Mouse (Mus musculus) embryo, embryonic 9.5 days (tissue): ENCODE results near the gene Mroh3.

Source experiments
- DNase-seq: peaks from one replicate; pipeline ENCODE4 v3.0.0-alpha.2; 2017; ENCODE audit errors: extremely low spot score

Gene Mroh3

GRCm38 (mm10) chr1:136212803-136213202 is at the start of gene Mroh3:
Gene Mroh3, minus strand, starts transcription at chr1:136212828.
- DNase-seq = peak; percentile 54

GRCm38 (mm10) chr1:136260635-136261238 is 48.1 kb upstream of the Mroh3 start, which contains the start of gene Gpr25:
Gene Gpr25, minus strand, starts transcription at chr1:136260873.
- DNase-seq = no peak

GRCm38 (mm10) chr1:136259893-136260634 is 47.4 kb upstream of the Mroh3 start:
- peak; percentile 54 for DNase-seq

- peak; percentile 20 for DNase-seq
Observed at GRCm38 (mm10) chr1:136259543-136259892, 46.9 kb upstream of the Mroh3 start.

GRCm38 (mm10) chr1:136258495-136258894 is 45.9 kb upstream of the Mroh3 start:
- no peak for DNase-seq

GRCm38 (mm10) chr1:136255657-136256056 is 43.0 kb upstream of the Mroh3 start:
- no peak for DNase-seq

- peak; percentile 29 for DNase-seq
Observed at GRCm38 (mm10) chr1:136255174-136255573, 42.5 kb upstream of the Mroh3 start.

- DNase-seq = no peak
Observed at GRCm38 (mm10) chr1:136254503-136255065, 42.0 kb upstream of the Mroh3 start.

- DNase-seq = no peak
Observed at GRCm38 (mm10) chr1:136253472-136253871, 40.8 kb upstream of the Mroh3 start.

- DNase-seq = no peak
Observed at GRCm38 (mm10) chr1:136249662-136250061, 37.0 kb upstream of the Mroh3 start.

GRCm38 (mm10) chr1:136247393-136247792 is 34.8 kb upstream of the Mroh3 start:
- no peak for DNase-seq

- DNase-seq = no peak
Observed at GRCm38 (mm10) chr1:136244469-136244868, 31.8 kb upstream of the Mroh3 start.

GRCm38 (mm10) chr1:136241801-136242200 is 29.2 kb upstream of the Mroh3 start:
- no peak for DNase-seq

- no peak for DNase-seq
Observed at GRCm38 (mm10) chr1:136238495-136238894, 25.9 kb upstream of the Mroh3 start.

- no peak for DNase-seq
Observed at GRCm38 (mm10) chr1:136234595-136235092, 22.0 kb upstream of the Mroh3 start.

GRCm38 (mm10) chr1:136233892-136234594 is 21.4 kb upstream of the Mroh3 start, which contains the start of gene Inava:
Gene Inava, minus strand, starts transcription at chr1:136234264.
- peak; percentile 95 for DNase-seq

- DNase-seq = peak; percentile 63
Observed at GRCm38 (mm10) chr1:136232986-136233790, 20.6 kb upstream of the Mroh3 start.

- DNase-seq = peak; percentile 29
Observed at GRCm38 (mm10) chr1:136232285-136232926, 19.8 kb upstream of the Mroh3 start.

- DNase-seq = peak; percentile 28
Observed at GRCm38 (mm10) chr1:136231596-136231995, 19.0 kb upstream of the Mroh3 start.

GRCm38 (mm10) chr1:136230201-136230600 is 17.6 kb upstream of the Mroh3 start:
- peak; percentile 20 for DNase-seq

- DNase-seq = peak; percentile 23
Observed at GRCm38 (mm10) chr1:136229040-136229373, 16.4 kb upstream of the Mroh3 start.
